Mouse (Mus musculus) hindbrain, embryonic 12.5 days (tissue): ENCODE results near the gene Hip1. TPM values are rescaled to one million over a fixed set of nuclear protein-coding genes. Genes with fewer than 3 reads are reported as not detected.

Experiments used
- ATAC-seq: fragments of 200-750 bp; cut with Nextera tagmentation; 2 replicates; pipeline ENCODE4 v1.8.0; 2017; ENCODE audit warnings: moderate TSS enrichment; ENCODE audit not compliant: low FRiP score
- H3K27ac ChIP-seq: fragments of 300-500 bp; sonication (generic); 2 replicates; pipeline ENCODE4 v1.5.1; 2016; ENCODE audit warnings: mild to moderate bottlenecking
- H3K27me3 ChIP-seq: fragments of 300-500 bp; sonication (generic); 2 replicates; pipeline ENCODE4 v1.6.1; 2016; ENCODE audit warnings: mild to moderate bottlenecking
- H3K36me3 ChIP-seq: fragments of 300-500 bp; sonication (generic); 2 replicates; pipeline ENCODE4 v1.6.1; 2016; ENCODE audit warnings: mild to moderate bottlenecking
- H3K4me1 ChIP-seq: fragments of 300-500 bp; sonication (generic); 2 replicates; pipeline ENCODE4 v1.6.1; 2016
- H3K4me2 ChIP-seq: fragments of 300-500 bp; sonication (generic); replicated peaks from 2 replicates; pipeline ENCODE4 v1.6.1; 2016; ENCODE audit warnings: mild to moderate bottlenecking
- H3K4me3 ChIP-seq: fragments of 300-500 bp; sonication (generic); 2 replicates; pipeline ENCODE4 v1.5.1; 2016; ENCODE audit warnings: mild to moderate bottlenecking
- H3K9ac ChIP-seq: fragments of 300-500 bp; sonication (generic); 2 replicates; pipeline ENCODE4 v1.6.1; 2016; ENCODE audit warnings: mild to moderate bottlenecking, moderate library complexity
- H3K9me3 ChIP-seq: fragments of 300-500 bp; sonication (generic); replicated peaks from 2 replicates; pipeline ENCODE4 v1.6.1; 2016; ENCODE audit warnings: mild to moderate bottlenecking
- WGBS: fragments of 180-500 bp; shearing (Covaris S2); methylation state at CpG from one replicate; pipeline ENCODE4 v1.1.7; 2016; 5-methylcytosine and 5-hydroxymethylcytosine counted together
- polyA plus RNA-seq: library from polyadenylated mRNA; unstranded; fragments of >200 nt; fragmentation: Nextera tagmentation; extraction: Ambion mirVana; gene quantifications from 2 replicates; pipeline ENCODE4 v1.2.1, GENCODE M21; 2016

The Hip1 gene
- polyA plus RNA-seq, result 67.8 and 68.0 TPM in 2 replicates

DNA sequence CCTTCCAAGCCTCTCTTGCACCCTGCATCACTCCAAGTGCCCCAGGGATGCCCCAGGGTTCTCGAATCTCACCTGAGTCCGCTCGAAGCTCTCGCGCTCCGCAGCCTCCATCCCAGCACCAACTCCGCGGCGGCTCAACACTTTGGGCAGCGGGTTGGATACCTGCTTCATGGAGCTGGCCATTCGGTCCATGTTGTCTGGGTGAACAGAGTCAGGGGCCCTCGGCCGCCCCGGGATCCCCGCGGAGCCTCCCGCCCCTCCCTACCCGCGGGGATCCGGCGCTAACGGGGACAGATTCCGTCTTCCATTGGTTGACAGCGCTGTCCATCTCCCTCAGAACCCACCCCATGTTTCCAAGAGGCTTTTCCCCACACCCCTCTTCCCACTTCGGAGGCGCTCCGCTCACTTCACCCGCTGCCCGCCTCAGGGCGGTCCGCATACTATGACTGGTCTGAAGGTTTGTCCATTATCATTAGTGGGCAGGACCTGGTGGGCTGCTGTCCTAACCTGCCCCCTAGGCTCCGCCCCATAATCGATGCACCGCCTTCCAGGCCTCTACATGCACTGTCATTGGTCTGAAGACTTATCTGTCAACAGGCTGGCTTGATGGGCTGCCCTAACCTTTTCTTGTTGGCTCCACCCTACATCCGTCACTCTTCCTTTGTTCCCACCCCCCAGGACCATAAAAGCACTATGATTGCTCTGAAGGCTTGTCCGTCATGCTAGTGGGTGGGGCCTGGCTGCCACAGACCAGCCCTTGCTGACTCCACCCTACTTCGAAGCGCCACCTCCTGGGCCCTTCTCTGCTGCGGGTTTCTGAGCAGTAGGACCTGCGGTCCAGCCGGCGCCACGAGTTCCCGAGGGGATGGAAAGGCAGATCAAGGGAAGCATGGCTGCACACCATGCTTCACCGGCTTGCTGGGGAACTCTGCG lies at the start of gene Hip1:
TSS of gene Hip1 (minus strand) at position 256 of the 933 bp plus-strand sequence.
- peak; percentile 99 for ATAC-seq
- Histone ChIP-seq H3K4me2 (peak within 1 kb of the TSS; percentile 94), H3K9ac (peak within 1 kb of the TSS; percentile 65), H3K4me1 (peaks cover 11% of the 10 kb centered on the region), H3K27me3 (no peaks in the 10 kb centered on the region), H3K27ac (peak within 1 kb of the TSS; percentile 66), H3K4me3 (peak within 1 kb of the TSS; percentile 58), H3K36me3 (no peaks in the 10 kb centered on the region), H3K9me3 (no peaks in the 10 kb centered on the region)
- under 1% methylated on average over 46 of the region's 46 CpGs for WGBS

DNA sequence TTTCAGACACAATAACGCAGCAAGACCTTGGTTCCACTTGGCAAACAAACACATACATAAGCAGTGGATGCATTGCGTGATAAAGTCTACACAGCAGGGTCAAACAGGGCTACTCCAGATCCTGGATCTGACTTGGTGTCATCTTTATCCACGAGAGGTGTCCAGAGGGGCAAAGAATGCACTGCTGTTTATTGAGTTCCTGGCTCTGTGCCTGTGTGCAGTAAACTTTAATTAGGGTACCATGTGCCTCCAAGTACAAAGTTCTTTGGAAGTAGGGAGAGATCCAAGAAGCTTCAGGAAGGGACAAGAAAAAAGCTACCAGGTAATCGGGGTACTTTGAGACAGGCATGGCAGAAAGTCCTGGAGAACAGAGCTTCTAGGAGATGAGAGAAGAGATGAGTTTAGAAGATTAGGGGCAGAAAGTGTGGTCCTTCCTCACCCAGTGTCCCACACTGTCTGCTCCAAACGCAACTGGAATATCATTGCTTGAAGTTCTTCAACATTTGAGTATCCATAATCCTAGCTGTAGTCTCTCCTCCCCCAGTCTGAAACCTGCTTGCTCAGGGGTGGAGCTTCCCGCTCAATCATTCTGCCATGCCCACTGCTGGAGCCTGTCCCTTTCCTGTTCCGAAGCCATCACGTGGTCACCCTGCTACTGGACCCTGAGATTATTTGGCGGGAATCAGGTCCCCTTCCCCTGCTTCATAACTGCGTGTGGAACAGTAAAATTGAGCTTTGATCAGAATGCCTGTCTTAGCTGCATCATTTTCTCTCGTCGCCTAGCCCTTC lies 45.3 kb upstream of the Hip1 start:
- H3K36me3 ChIP-seq, result no peaks in the 10 kb centered on the region
- WGBS, result 82% methylated on average over 12 of the region's 12 CpGs
- H3K9ac ChIP-seq, result no peak overlapping the region
- ATAC-seq, result no peak
- H3K4me1 ChIP-seq, result no peaks in the 10 kb centered on the region
- H3K4me3 ChIP-seq, result no peak overlapping the region
- no peak overlapping the region for H3K27ac ChIP-seq
- no peaks in the 10 kb centered on the region for H3K27me3 ChIP-seq
- 0 out of 2 replicates have a peak, but pooled peaks cover 6% of the 10 kb centered on the region for H3K9me3 ChIP-seq
- no peak overlapping the region for H3K4me2 ChIP-seq

DNA sequence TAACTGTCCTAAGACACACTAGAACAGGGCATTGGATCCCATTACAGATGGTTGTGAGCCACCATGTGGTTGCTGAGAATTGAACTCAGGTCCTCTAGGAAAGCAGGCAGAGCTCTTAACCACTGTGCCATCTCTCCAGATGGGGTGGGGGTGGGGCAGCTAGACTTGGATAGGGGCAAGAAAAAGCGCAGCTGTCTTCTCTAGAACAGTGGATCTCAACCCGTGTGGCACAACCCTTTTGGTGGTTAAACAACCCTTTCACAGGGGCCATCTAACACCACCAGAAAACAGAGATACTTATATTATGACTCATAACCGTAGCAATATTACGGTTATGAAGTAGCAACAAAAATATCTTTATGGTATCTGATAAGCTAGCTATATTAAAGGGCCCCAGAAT lies 42.8 kb upstream of the Hip1 start:
- H3K4me2 ChIP-seq, result no peak overlapping the region
- 85% methylated on average over 4 of the region's 4 CpGs for WGBS
- no peak for ATAC-seq
- 0 out of 2 replicates have a peak, but pooled peaks cover 6% of the 10 kb centered on the region for H3K9me3 ChIP-seq
- H3K9ac ChIP-seq, result no peak overlapping the region
- H3K36me3 ChIP-seq, result no peaks in the 10 kb centered on the region
- H3K4me1 ChIP-seq, result no peaks in the 10 kb centered on the region
- H3K27ac ChIP-seq, result no peak overlapping the region
- no peaks in the 10 kb centered on the region for H3K27me3 ChIP-seq
- H3K4me3 ChIP-seq, result no peak overlapping the region

DNA sequence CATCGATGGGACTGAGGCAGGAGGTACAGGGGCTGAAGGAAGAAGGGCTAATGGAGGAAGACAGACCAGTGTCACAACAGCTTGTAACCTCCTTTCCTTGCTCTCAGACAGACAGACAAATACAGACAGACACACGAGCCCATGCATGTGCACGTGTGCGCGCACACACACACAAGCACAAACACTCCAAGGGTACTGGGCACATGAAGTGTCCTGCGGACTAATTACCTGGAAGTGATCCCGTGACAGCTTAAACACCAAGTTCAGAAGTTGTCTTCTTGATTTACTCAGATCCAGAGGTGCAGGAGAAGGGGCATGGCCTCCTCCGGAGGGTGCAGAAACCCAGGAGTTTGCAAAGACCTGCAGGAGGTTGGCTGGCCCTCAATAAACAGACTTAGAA lies 40.8 kb upstream of the Hip1 start:
- Histone ChIP-seq H3K9ac (no peak overlapping the region), H3K9me3 (no peaks in the 10 kb centered on the region), H3K27me3 (no peaks in the 10 kb centered on the region), H3K4me1 (no peaks in the 10 kb centered on the region), H3K4me2 (no peak overlapping the region), H3K27ac (no peak overlapping the region), H3K4me3 (no peak overlapping the region), H3K36me3 (no peaks in the 10 kb centered on the region)
- WGBS, result 87% methylated on average over 8 of the region's 8 CpGs
- ATAC-seq, result no peak

DNA sequence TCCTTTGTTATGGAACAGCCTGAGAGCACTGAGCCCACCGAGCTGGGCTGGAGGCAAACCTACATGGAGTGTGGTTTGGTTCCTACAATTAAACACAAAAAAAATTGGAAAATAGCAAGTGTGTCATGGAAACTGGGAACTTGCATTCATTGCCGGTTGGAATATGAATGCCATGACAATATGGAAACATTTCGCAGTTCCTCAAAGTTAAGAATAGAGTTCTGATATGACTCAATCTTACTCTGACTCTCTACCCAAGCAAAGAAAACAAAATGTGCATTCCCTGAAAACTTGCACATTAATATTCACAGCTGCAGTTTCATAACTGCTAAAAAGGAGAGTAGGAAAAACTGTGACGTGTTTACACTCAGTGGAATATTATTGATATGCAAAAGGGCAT lies 37.4 kb upstream of the Hip1 start:
- Histone ChIP-seq H3K27ac (no peak overlapping the region), H3K4me2 (no peak overlapping the region), H3K27me3 (no peaks in the 10 kb centered on the region), H3K4me3 (no peak overlapping the region), H3K36me3 (no peaks in the 10 kb centered on the region), H3K4me1 (no peaks in the 10 kb centered on the region), H3K9me3 (0 out of 2 replicates have a peak, but pooled peaks cover 3% of the 10 kb centered on the region), H3K9ac (no peak overlapping the region)
- ATAC-seq, result no peak
- WGBS, result 88% methylated on average over 4 of the region's 4 CpGs

DNA sequence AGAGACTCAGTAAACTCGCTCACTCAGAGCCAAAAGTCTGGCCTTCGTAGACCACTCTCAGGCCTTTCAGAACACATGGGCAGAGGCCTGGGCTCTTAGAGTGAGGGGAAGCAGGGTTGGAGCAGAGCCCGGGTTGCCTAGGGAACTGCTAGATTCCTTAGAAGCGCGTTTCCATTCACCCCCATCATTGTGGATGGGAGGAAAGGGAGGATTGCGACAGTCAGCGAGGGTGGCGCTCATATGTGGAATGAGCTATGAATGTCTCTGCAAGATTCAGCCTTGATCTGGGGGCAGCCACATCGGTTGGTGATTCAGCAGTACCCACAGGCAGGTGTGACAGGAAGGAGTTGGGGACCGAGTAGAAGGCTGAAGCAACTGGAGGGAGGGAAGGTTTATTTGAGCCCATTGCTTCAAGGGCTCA lies 34.4 kb upstream of the Hip1 start:
- Histone ChIP-seq H3K27me3 (no peaks in the 10 kb centered on the region), H3K4me1 (no peaks in the 10 kb centered on the region), H3K9me3 (0 out of 2 replicates have a peak, but pooled peaks cover 3% of the 10 kb centered on the region), H3K4me2 (no peak overlapping the region), H3K36me3 (no peaks in the 10 kb centered on the region), H3K9ac (no peak overlapping the region), H3K27ac (no peak overlapping the region), H3K4me3 (no peak overlapping the region)
- no peak for ATAC-seq
- WGBS, result 86% methylated on average over 10 of the region's 10 CpGs

DNA sequence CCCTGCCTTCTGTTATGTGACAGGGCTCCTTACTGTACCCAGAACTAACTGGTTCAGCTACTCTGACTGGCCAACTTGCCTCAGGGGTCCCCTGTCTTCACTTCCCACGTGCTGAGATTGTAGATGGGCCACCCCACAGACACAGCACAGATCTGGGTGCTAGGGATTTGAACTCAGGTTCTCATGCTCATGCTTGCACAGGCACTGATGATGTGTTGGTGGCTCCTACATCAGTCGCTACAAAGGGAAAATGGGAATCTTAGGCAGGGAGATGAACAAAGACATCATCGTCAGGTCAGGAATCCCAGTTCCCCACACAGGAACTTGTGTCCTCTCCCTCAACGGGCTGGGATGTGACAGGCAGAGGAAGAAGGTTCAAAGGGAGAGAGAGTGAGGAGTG lies 31.1 kb upstream of the Hip1 start:
- no peaks in the 10 kb centered on the region for H3K36me3 ChIP-seq
- H3K4me3 ChIP-seq, result no peak overlapping the region
- no peak overlapping the region for H3K27ac ChIP-seq
- no peak overlapping the region for H3K9ac ChIP-seq
- ATAC-seq, result no peak
- 0 out of 2 replicates have a peak, but pooled peaks cover 3% of the 10 kb centered on the region for H3K9me3 ChIP-seq
- H3K4me1 ChIP-seq, result no peaks in the 10 kb centered on the region
- no peaks in the 10 kb centered on the region for H3K27me3 ChIP-seq
- WGBS, result 67% methylated on average over 4 of the region's 4 CpGs
- no peak overlapping the region for H3K4me2 ChIP-seq

DNA sequence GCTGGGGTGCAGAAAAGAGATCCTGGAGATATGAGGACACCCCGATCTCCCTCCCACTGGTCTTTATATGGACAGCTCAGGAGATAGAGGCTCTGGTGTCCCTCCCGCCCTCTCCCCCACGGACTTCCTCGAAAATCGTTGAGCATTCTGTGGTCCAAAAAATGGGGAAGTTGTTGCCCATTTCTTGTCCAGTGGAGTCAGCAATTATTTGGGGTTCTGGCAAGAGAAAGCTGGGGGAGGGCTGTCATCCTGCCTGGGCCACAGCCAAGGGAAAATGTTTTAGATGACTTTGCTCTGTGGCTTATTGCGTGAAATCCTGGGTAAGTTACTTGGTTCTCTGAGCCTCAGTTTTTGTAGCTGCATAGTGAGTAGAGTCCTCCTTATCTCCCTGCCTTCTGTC lies 28.1 kb upstream of the Hip1 start, which contains the start of gene Ccl24:
TSS of gene Ccl24 (minus strand) at position 44 of the 400 bp plus-strand sequence.
- no peaks in the 10 kb centered on the region for H3K9me3 ChIP-seq
- H3K9ac ChIP-seq, result no peak within 1 kb of the TSS
- no peaks in the 10 kb centered on the region for H3K4me1 ChIP-seq
- no peak for ATAC-seq
- H3K4me2 ChIP-seq, result no peak within 1 kb of the TSS
- H3K27me3 ChIP-seq, result no peaks in the 10 kb centered on the region
- WGBS, result 92% methylated on average over 6 of the region's 6 CpGs
- no peaks in the 10 kb centered on the region for H3K36me3 ChIP-seq
- no peak within 1 kb of the TSS for H3K27ac ChIP-seq
- H3K4me3 ChIP-seq, result no peak within 1 kb of the TSS

DNA sequence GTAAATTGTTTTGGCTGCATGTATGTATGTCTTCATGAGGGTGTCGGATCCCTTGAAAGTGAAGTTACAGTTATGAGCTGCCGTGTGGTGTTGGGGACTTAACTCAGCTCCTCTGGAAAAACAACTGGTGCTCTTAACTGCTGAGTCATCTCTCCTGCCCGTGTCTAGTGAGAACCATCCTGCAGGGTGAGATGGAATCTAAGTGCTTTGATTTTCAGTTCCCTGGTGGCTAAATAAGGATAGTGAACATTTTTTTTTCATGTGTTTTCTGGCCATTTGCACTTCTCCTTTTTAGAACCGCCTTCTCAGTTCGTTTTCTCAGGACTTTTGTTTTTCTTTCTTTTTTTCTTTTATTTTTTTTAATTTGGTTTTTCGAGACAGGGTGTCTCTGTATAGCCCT lies 23.8 kb upstream of the Hip1 start:
- no peak overlapping the region for H3K4me3 ChIP-seq
- H3K27ac ChIP-seq, result no peak overlapping the region
- no peak overlapping the region for H3K9ac ChIP-seq
- WGBS, result 75% methylated on average over 6 of the region's 6 CpGs
- no peak overlapping the region for H3K4me2 ChIP-seq
- no peaks in the 10 kb centered on the region for H3K9me3 ChIP-seq
- H3K4me1 ChIP-seq, result no peaks in the 10 kb centered on the region
- ATAC-seq, result no peak
- no peaks in the 10 kb centered on the region for H3K36me3 ChIP-seq
- no peaks in the 10 kb centered on the region for H3K27me3 ChIP-seq

DNA sequence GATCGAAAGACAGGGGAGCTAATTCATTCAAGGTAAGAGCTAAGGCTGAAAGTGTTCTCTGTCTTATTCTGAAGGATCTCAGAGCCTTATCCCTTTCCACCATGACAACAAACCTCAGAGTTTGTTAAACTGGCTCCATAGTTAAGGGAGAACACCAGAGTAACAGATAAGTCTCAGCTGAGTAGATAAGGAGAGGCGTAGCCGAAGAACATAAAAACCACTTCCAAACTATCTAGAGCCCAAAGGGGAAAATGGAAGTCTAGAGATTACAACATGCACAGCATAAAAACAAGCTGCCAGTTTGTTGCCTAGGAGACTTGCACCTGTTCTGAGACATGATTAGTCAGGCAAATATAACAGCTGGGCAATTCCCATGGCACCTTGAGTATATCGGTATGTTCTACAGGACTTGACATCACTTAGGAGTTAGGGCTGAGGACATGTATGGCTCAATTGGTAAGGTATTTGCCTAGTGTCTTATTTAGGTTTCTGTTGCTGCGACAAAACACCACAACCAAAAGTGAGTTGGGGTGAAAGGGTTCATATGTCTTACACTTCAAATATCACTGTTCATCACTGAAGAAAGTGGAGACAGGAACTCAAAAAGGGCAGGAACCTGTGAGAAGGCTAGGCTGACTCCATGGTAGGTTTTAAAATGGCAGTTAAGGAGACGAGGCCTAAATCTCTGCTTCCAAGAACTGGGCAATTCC lies 22.8 kb upstream of the Hip1 start:
- H3K4me3 ChIP-seq, result no peak overlapping the region
- H3K9ac ChIP-seq, result no peak overlapping the region
- no peak overlapping the region for H3K27ac ChIP-seq
- H3K36me3 ChIP-seq, result no peaks in the 10 kb centered on the region
- H3K4me1 ChIP-seq, result no peaks in the 10 kb centered on the region
- no peak for ATAC-seq
- no peaks in the 10 kb centered on the region for H3K9me3 ChIP-seq
- H3K4me2 ChIP-seq, result no peak overlapping the region
- H3K27me3 ChIP-seq, result no peaks in the 10 kb centered on the region
- 90% methylated on average over 6 of the region's 6 CpGs for WGBS

DNA sequence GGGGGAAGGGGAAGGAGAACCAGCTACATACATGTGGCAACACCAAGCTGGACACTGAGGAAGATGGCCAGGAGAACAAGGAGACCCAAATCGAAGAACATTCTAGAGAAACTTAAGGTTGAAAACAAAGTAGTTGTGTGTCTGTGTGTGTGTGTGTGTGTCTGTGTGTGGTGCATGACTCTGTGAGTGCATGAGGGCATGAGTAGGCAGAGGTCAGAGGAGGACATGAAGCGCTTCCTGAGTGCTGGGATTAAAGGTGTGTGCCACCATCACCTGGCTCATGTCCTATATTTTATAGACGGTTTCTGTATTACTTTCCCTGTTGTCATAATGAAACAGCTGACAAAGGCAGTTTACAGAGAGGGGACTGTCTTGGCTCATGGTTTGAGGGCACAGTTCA lies 18.5 kb upstream of the Hip1 start, which contains the start of gene Ccl26:
TSS of gene Ccl26 (minus strand) at position 101 of the 400 bp plus-strand sequence.
- H3K27ac ChIP-seq, result no peak within 1 kb of the TSS
- H3K4me2 ChIP-seq, result no peak within 1 kb of the TSS
- no peak for ATAC-seq
- H3K4me3 ChIP-seq, result no peak within 1 kb of the TSS
- 95% methylated on average over 3 of the region's 3 CpGs for WGBS
- H3K4me1 ChIP-seq, result no peaks in the 10 kb centered on the region
- no peaks in the 10 kb centered on the region for H3K36me3 ChIP-seq
- H3K9ac ChIP-seq, result no peak within 1 kb of the TSS
- no peaks in the 10 kb centered on the region for H3K27me3 ChIP-seq
- no peaks in the 10 kb centered on the region for H3K9me3 ChIP-seq

DNA sequence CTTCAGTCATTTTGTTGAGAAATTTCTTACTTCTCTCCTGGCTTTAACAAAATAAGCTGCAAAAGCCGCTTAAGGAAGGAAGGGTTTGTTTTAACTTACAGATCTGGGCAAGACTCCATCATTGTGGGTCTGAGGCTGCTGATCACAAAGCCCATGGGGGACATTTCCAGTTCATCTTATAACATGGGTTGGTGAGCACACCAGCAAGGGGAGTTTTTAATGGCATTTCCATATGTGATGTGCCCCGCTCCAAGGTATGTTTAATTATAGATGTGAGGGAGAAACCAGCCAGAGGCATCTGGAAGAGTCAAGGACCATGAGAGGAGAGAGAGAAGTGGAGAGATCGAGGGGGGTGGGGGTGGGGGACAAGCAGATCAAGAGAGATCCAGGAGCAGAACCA lies 12.8 kb upstream of the Hip1 start:
- peaks cover 5% of the 10 kb centered on the region; the same call in 1 of the 2 replicates for H3K4me1 ChIP-seq
- no peak overlapping the region for H3K4me3 ChIP-seq
- no peaks in the 10 kb centered on the region for H3K27me3 ChIP-seq
- no peak overlapping the region for H3K4me2 ChIP-seq
- no peaks in the 10 kb centered on the region for H3K36me3 ChIP-seq
- peak overlapping the region; percentile 82 for H3K27ac ChIP-seq
- H3K9ac ChIP-seq, result no peak overlapping the region
- 73% methylated on average over 3 of the region's 3 CpGs for WGBS
- H3K9me3 ChIP-seq, result no peaks in the 10 kb centered on the region
- ATAC-seq, result no peak
